Mouse (Mus musculus) hindbrain, postnatal 0 days (tissue): ENCODE measurements around the gene Stum. TPM values are rescaled to one million over a fixed set of nuclear protein-coding genes. Genes with fewer than 3 reads are reported as not detected.
A peak's percentile ranks its signal among the peaks of the same experiment; 100 is the strongest.
"Not testable (repeated sequence)": the region's sequence is repeated elsewhere in the genome, so short reads cannot be mapped to it uniquely, and the experiment has no call there.

ENCODE experiments used
- ATAC-seq: fragments of 200-750 bp; cut with Nextera tagmentation; 2 replicates; pipeline ENCODE4 v1.8.0; 2017; ENCODE audit warnings: mild to moderate bottlenecking, moderate TSS enrichment, moderate library complexity
- DNase-seq: peaks from one replicate; pipeline ENCODE4 v3.0.0-alpha.2; 2015; ENCODE audit warnings: low spot score
- H3K27ac ChIP-seq: fragments of 300-500 bp; sonication (generic); 2 replicates; pipeline ENCODE4 v1.5.1; 2014; ENCODE audit warnings: mild to moderate bottlenecking
- H3K27me3 ChIP-seq: fragments of 300-500 bp; sonication (generic); 2 replicates; pipeline ENCODE4 v1.6.1; 2014; ENCODE audit warnings: low read length, mixed read lengths; ENCODE audit not compliant: insufficient read depth
- H3K36me3 ChIP-seq: fragments of 300-500 bp; sonication (generic); 2 replicates; pipeline ENCODE4 v1.6.1; 2014; ENCODE audit warnings: low read length, mixed read lengths; ENCODE audit not compliant: insufficient read depth
- H3K4me1 ChIP-seq: fragments of 300-500 bp; sonication (generic); 2 replicates; pipeline ENCODE4 v1.6.1; 2014; ENCODE audit warnings: antibody characterized with exemption, low read length, mixed read lengths; ENCODE audit not compliant: insufficient read depth
- H3K4me2 ChIP-seq: fragments of 300-500 bp; sonication (generic); 2 replicates; pipeline ENCODE4 v1.6.1; 2014; ENCODE audit warnings: low read depth, mild to moderate bottlenecking, low read length, moderate library complexity, mixed read lengths
- H3K4me3 ChIP-seq: fragments of 300-500 bp; sonication (generic); 2 replicates; pipeline ENCODE4 v1.5.1; 2014; ENCODE audit warnings: low read length
- H3K9ac ChIP-seq: fragments of 300-500 bp; sonication (generic); replicated peaks from 2 replicates; pipeline ENCODE4 v1.6.1; 2014; ENCODE audit warnings: mild to moderate bottlenecking, low read length, moderate library complexity, mixed read lengths
- H3K9me3 ChIP-seq: fragments of 300-500 bp; sonication (generic); 2 replicates; pipeline ENCODE4 v1.6.1; 2016; ENCODE audit warnings: low read length, mixed read lengths
- CTCF ChIP-seq: IDR thresholded peaks from 2 replicates; pipeline ENCODE4 v1.5.1; 2016; ENCODE audit warnings: antibody characterized with exemption, control low read depth, low read depth
- WGBS: fragments of 180-500 bp; shearing (Covaris S2); extraction: QIAGEN DNeasy Blood & Tissue Kit; methylation state at CpG from one replicate; pipeline ENCODE4 v1.1.7; 2014; 5-methylcytosine and 5-hydroxymethylcytosine counted together
- polyA plus RNA-seq: library from polyadenylated mRNA; unstranded; fragments of >200 nt; fragmentation: Nextera tagmentation; extraction: Ambion mirVana; gene quantifications from 2 replicates; pipeline ENCODE4 v1.2.1, GENCODE M21; 2015
- total RNA-seq: library from RNA; depleted of rRNA; stranded (reverse); fragments of >200 nt; gene quantifications from 2 replicates; pipeline ENCODE4 v1.2.3, GENCODE M21; 2014

The Stum gene
- total and polyA plus RNA-seq, 2 experiments from 2014 or later = 20.6 to 105 TPM

DNA sequence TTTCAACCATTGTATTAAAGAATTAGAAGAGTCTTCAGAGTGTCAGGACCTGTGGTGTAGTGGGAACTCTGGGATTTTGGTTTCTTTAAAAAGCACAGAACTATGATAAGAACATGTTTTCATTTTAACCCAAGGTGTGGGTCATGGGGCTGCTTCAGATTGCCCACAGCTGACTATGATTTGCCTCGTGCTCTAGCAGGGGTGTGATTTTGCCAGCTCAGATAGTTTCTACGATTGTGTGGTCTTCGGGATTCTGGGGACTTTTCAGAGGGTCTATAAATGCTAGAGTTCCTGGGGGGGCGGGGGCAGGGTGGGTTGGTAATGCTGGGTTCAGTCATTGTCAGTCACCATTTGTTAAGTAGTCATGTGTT is 91.7 kb downstream of the Stum start:
- ATAC-seq (no peak), DNase-seq (no peak)
- no peak overlapping the region for H3K4me2 ChIP-seq
- no peaks in the 10 kb centered on the region for H3K36me3 ChIP-seq
- peaks cover 5% of the 10 kb centered on the region; the same call in 1 of the 2 replicates for H3K4me1 ChIP-seq
- TF ChIP-seq CTCF = no peak
- H3K4me3 ChIP-seq = no peak overlapping the region
- no peak overlapping the region for H3K27ac ChIP-seq
- H3K9ac ChIP-seq = no peak overlapping the region
- no peaks in the 10 kb centered on the region for H3K9me3 ChIP-seq
- H3K27me3 ChIP-seq = no peaks in the 10 kb centered on the region
- WGBS = 89% methylated on average over 4 of the region's 4 CpGs

GRCm38 (mm10) chr1:180390746-180391574 is 92.3 kb downstream of the Stum start:
- 69% methylated on average over 10 of the region's 10 CpGs for WGBS
- Histone ChIP-seq H3K36me3 (no peaks in the 10 kb centered on the region), H3K27ac (peak overlapping the region; percentile 54), H3K4me1 (peaks cover 8% of the 10 kb centered on the region; the same call in 1 of the 2 replicates), H3K4me2 (no peak overlapping the region), H3K4me3 (no peak overlapping the region), H3K9me3 (no peaks in the 10 kb centered on the region), H3K9ac (no peak overlapping the region), H3K27me3 (no peaks in the 10 kb centered on the region)
- no peak for TF ChIP-seq CTCF
- DNase-seq = no peak
- ATAC-seq = no peak

DNA sequence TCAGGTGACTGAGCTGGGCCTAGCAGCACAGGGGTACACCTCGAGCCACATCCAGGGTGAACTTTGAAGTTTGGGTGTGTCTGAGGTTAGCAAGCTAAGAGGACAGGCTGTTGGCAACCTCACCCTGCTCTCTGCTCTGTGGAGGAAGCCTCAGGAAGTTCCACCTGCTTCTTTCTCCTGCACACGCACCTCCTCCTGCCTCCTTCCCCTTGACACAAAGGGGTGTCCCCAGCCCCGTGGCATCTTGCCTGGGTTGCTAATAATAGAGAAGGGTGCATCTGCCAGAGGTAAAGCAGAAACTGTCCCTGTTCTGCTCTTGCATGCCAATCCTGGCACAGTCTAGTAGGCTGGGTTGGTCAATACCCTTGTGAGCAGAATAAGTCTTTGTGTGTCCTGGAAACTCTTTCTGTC is 93.0 kb downstream of the Stum start:
- H3K4me1 ChIP-seq = peaks cover 8% of the 10 kb centered on the region; the same call in 1 of the 2 replicates
- H3K27me3 ChIP-seq = no peaks in the 10 kb centered on the region
- no peak overlapping the region for H3K4me2 ChIP-seq
- H3K36me3 ChIP-seq = no peaks in the 10 kb centered on the region
- H3K9ac ChIP-seq = no peak overlapping the region
- no peaks in the 10 kb centered on the region for H3K9me3 ChIP-seq
- H3K27ac ChIP-seq = peak overlapping the region; percentile 54; the same call in 1 of the 2 replicates
- no peak overlapping the region for H3K4me3 ChIP-seq
- 63% methylated on average over 3 of the region's 3 CpGs for WGBS
- no peak for TF ChIP-seq CTCF
- ATAC-seq = peak; percentile 4; the same call in 1 of the 2 replicates
- DNase-seq = no peak

DNA sequence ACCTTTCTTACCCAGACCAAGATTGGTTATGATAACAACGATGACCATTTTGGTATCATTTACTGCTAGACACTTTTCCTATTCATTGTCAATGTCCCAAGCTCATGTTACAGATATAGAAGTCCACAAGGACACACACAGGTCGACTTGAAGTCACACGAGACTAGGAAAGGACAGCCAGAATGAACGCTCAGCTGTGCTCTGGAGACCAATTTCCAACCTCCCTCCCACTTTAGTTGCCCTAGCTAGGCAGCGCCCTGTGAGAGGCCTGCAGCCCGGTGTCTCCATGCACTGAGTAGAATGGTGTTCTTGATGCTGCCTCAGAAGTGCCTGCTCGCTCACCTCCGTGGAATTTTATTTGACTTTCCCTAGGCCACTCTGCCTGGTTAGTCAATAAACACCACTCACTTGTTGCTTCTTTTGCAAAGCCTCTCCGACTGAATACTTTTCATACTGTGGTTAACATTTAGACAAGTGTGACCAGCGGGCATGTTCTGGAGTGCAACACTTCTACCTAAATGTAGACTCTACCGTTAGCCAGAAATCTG is 94.0 kb downstream of the Stum start:
- H3K9ac ChIP-seq, H3K9me3 ChIP-seq, H3K27me3 ChIP-seq, H3K4me1 ChIP-seq, H3K36me3 ChIP-seq, H3K27ac ChIP-seq, ATAC-seq, H3K4me2 ChIP-seq, H3K4me3 ChIP-seq, DNase-seq: not testable (repeated sequence)
- 85% methylated on average over 11 of the region's 11 CpGs for WGBS

DNA sequence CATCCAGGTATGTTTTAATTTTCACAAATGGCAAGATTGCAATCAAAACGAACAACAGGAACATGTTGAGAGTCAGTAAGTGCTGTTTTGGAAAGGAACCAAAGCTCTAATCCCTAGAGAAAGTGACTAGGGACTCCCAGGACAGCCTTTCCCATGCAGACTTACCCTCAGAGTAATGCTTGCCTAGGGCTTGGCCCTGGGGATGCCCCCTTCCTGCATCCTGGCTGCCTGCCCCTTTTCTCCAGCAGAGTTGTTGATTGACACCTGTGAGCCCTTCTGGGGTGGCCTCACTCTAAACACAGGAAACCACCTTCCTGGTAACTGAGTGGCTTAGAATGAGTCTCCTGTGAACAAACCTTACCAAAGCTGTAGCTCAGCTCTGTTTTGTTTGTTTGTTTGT is 94.8 kb downstream of the Stum start:
- DNase-seq (no peak), ATAC-seq (no peak)
- no peaks in the 10 kb centered on the region for H3K9me3 ChIP-seq
- H3K9ac ChIP-seq = 0 out of 2 replicates have a peak overlapping the region, but pooled peaks have one; percentile 48
- WGBS = 35% methylated on average over 1 of the region's 1 CpGs
- no peak overlapping the region for H3K4me3 ChIP-seq
- H3K36me3 ChIP-seq = no peaks in the 10 kb centered on the region
- H3K4me1 ChIP-seq = 0 out of 2 replicates have a peak, but pooled peaks cover 8% of the 10 kb centered on the region
- no peak for TF ChIP-seq CTCF
- peak overlapping the region; percentile 68; the same call in 1 of the 2 replicates for H3K4me2 ChIP-seq
- no peaks in the 10 kb centered on the region for H3K27me3 ChIP-seq
- H3K27ac ChIP-seq = peak overlapping the region; percentile 75

- ATAC-seq (no peak), DNase-seq (no peak)
- no peak for TF ChIP-seq CTCF
- Histone ChIP-seq H3K9me3 (no peaks in the 10 kb centered on the region), H3K27ac (peak overlapping the region; percentile 75), H3K4me3 (peak overlapping the region; percentile 36), H3K27me3 (no peaks in the 10 kb centered on the region), H3K4me1 (0 out of 2 replicates have a peak, but pooled peaks cover 8% of the 10 kb centered on the region), H3K4me2 (peak overlapping the region; percentile 68), H3K9ac (peak overlapping the region; percentile 48), H3K36me3 (no peaks in the 10 kb centered on the region)
- 7% methylated on average over 11 of the region's 11 CpGs for WGBS
Measured at GRCm38 (mm10) chr1:180387750-180388480, 95.4 kb downstream of the Stum start.
